ENCODE assay signal across 22 mouse cellular contexts in genomic region chr17:91862152-91862551, GRCm38 (mm10).
A peak's percentile ranks its signal among the peaks of the same experiment; 100 is the strongest.
DNase-seq lines count a peak whose midpoint lies in the region; ATAC-seq and TF ChIP-seq lines count a peak whose summit lies in the region.
"Had no signal": no experiment of that assay in that cellular context is flagged by ENCODE, and none has a peak within 500 bp of the region (broad histone marks: within the 10 kb centered on the region; RNA-seq: fewer than 3 reads in every experiment).

No protein-coding gene starts in this region.

- 55% methylated on average over 1 of the region's 1 CpGs for WGBS in kidney, postnatal 0 days
- whole genome bisulfite sequencing in forebrain, embryonic 14.5 days: 53% methylated on average over 1 of the region's 1 CpGs
- 11% methylated on average over 1 of the region's 1 CpGs for WGBS in heart, adult 2 months

- intact Hi-C loops in heart, adult 2 months (cut with DNase I): no loop called here

- TF ChIP-seq POLR2A in heart, adult 2 months (IDR thresholded peaks at IDR 0.05; ENCODE audit: insufficient read depth, low read depth, low read length): no peak

- TF ChIP-seq EP300 in heart, adult 2 months (IDR thresholded peaks at IDR 0.05; ENCODE audit: insufficient read depth, low read depth, low read length): no peak

- peak; percentile 7 to 15 for DNase-seq in cerebellum, postnatal 10 days
- DNase-seq in cerebellum, postnatal 25 days: no peak
- peak; percentile 17 for DNase-seq in kidney, postnatal 0 days (ENCODE audit: low spot score)
- DNase-seq in kidney, adult 11 months: no peak
- peak; percentile 8 for DNase-seq in ES-E14 (ENCODE audit: low read depth, low spot score)
- peak; percentile 62 for DNase-seq in forebrain, embryonic 14.5 days (ENCODE audit: low spot score)
- no peak for DNase-seq in spleen, postnatal 10 days (ENCODE audit: low spot score in 2 of 2)
- DNase-seq in heart, adult 2 months: no peak
- DNase-seq: adrenal gland, adult 8-10 months; cerebellum, adult 9-11 months; gastrocnemius, adult 2 months; heart, postnatal 10 days; kidney, postnatal 36 days; layer of hippocampus, adult 9-11 months had no signal

- no peaks in the 10 kb centered on the region for H3K36me3 ChIP-seq in kidney, postnatal 0 days (ENCODE audit: insufficient read depth, low read length)
- no peaks in the 10 kb centered on the region for H3K36me3 ChIP-seq in ES-E14 (ENCODE audit: control insufficient read depth, insufficient read depth, low read length, poor library complexity, severe bottlenecking)
- H3K36me3 ChIP-seq in forebrain, embryonic 14.5 days (ENCODE audit: control insufficient read depth, insufficient read depth, low read length): no peaks in the 10 kb centered on the region
- no peaks in the 10 kb centered on the region for H3K36me3 ChIP-seq in heart, adult 2 months (ENCODE audit: control insufficient read depth, insufficient read depth, low read length)
- H3K36me3 ChIP-seq: hindbrain, embryonic 15.5 days; liver, embryonic 12.5 days; lung, embryonic 15.5 days; midbrain, embryonic 12.5 days; neural tube, embryonic 15.5 days had no signal

- in situ Hi-C loops in ES-E14 (cut with MboI; ENCODE audit: low sequenced_read_pairs in 2 of 2, unreplicated experiment in 2 of 2): no loop called here

- no peak overlapping the region for H3K9ac ChIP-seq in kidney, postnatal 0 days (ENCODE audit: low read depth, low read length)
- no peak overlapping the region for H3K9ac ChIP-seq in ES-E14 (ENCODE audit: insufficient read depth, low read depth, low read length, poor library complexity, severe bottlenecking)
- H3K9ac ChIP-seq in forebrain, embryonic 14.5 days (ENCODE audit: low read length): no peak overlapping the region
- no peak overlapping the region for H3K9ac ChIP-seq in heart, adult 2 months (ENCODE audit: low read depth, low read length)
- H3K9ac ChIP-seq: hindbrain, embryonic 15.5 days; liver, embryonic 12.5 days; lung, embryonic 15.5 days; midbrain, embryonic 12.5 days; neural tube, embryonic 15.5 days had no signal

- no peak overlapping the region for H3K4me2 ChIP-seq in kidney, postnatal 0 days (ENCODE audit: low read length)
- no peak overlapping the region for H3K4me2 ChIP-seq in forebrain, embryonic 14.5 days (ENCODE audit: low read length)
- H3K4me2 ChIP-seq: heart, embryonic 11.5 days; hindbrain, embryonic 15.5 days; liver, embryonic 12.5 days; lung, embryonic 15.5 days; midbrain, embryonic 12.5 days; neural tube, embryonic 15.5 days had no signal

- H3K27ac ChIP-seq in kidney, postnatal 0 days: no peak overlapping the region
- no peak overlapping the region for H3K27ac ChIP-seq in ES-E14 (ENCODE audit: insufficient read depth, low read depth, low read length, poor library complexity, severe bottlenecking)
- no peak overlapping the region for H3K27ac ChIP-seq in forebrain, embryonic 14.5 days (ENCODE audit: low read depth, low read length)
- H3K27ac ChIP-seq in heart, adult 2 months: no peak overlapping the region
- H3K27ac ChIP-seq: gastrocnemius, adult 2 months; hindbrain, embryonic 15.5 days; liver, embryonic 12.5 days; lung, embryonic 15.5 days; midbrain, embryonic 12.5 days; neural tube, embryonic 15.5 days had no signal

- no peak for TF ChIP-seq CTCF in kidney, postnatal 0 days (IDR thresholded peaks at IDR 0.05; ENCODE audit: low read depth)
- no peak for TF ChIP-seq CTCF in heart, adult 2 months (IDR thresholded peaks at IDR 0.05)

- no peaks in the 10 kb centered on the region for H3K4me1 ChIP-seq in kidney, postnatal 0 days (replicated peaks; ENCODE audit: insufficient read depth, low read length)
- H3K4me1 ChIP-seq in ES-E14 (ENCODE audit: control insufficient read depth in 2 of 2, insufficient read depth in 2 of 2, low read length in 2 of 2, poor library complexity in 1 of 2): no peaks in the 10 kb centered on the region
- no peaks in the 10 kb centered on the region for H3K4me1 ChIP-seq in forebrain, embryonic 14.5 days (ENCODE audit: control insufficient read depth, insufficient read depth, low read length)
- H3K4me1 ChIP-seq in heart, adult 2 months (ENCODE audit: control insufficient read depth, insufficient read depth, low read length): no peaks in the 10 kb centered on the region
- H3K4me1 ChIP-seq: hindbrain, embryonic 15.5 days; liver, embryonic 12.5 days; lung, embryonic 15.5 days; midbrain, embryonic 12.5 days; neural tube, embryonic 15.5 days had no signal

- H3K4me3 ChIP-seq in kidney, postnatal 0 days (replicated peaks; ENCODE audit: low read depth, low read length): no peak overlapping the region
- H3K4me3 ChIP-seq in ES-E14 (ENCODE audit: insufficient read depth in 1 of 2, low read depth in 1 of 2, low read length in 2 of 2, poor library complexity in 1 of 2, severe bottlenecking in 1 of 2): no peak overlapping the region
- H3K4me3 ChIP-seq in forebrain, embryonic 14.5 days (ENCODE audit: low read depth, low read length): no peak overlapping the region
- H3K4me3 ChIP-seq in heart, adult 2 months: no peak overlapping the region
- H3K4me3 ChIP-seq: gastrocnemius, adult 2 months; hindbrain, embryonic 15.5 days; liver, embryonic 12.5 days; lung, embryonic 15.5 days; midbrain, embryonic 12.5 days; neural tube, embryonic 15.5 days had no signal

- no peak for ATAC-seq in kidney, postnatal 0 days (replicated peaks; ENCODE audit: low FRiP score, low read depth)
- ATAC-seq in forebrain, embryonic 14.5 days: peak; percentile 12; the same call in 1 of the 2 replicates
- ATAC-seq: CD4-positive, CD25-positive, alpha-beta regulatory T cell, adult 4 months; intestine, postnatal 0 days; liver, embryonic 12.5 days had no signal

- H3K9me3 ChIP-seq in kidney, postnatal 0 days (replicated peaks; ENCODE audit: low read length): no peaks in the 10 kb centered on the region
- H3K9me3 ChIP-seq in ES-E14 (ENCODE audit: control insufficient read depth, insufficient read depth, low read depth, low read length): no peaks in the 10 kb centered on the region
- H3K9me3 ChIP-seq in forebrain, embryonic 14.5 days (replicated peaks; ENCODE audit: control insufficient read depth, low read length): no peaks in the 10 kb centered on the region
- H3K9me3 ChIP-seq: hindbrain, embryonic 15.5 days; liver, embryonic 12.5 days; lung, embryonic 15.5 days; midbrain, embryonic 12.5 days; neural tube, embryonic 15.5 days had no signal

- H3K27me3 ChIP-seq in kidney, postnatal 0 days (ENCODE audit: insufficient read depth, low read length): no peaks in the 10 kb centered on the region
- H3K27me3 ChIP-seq in forebrain, embryonic 14.5 days (replicated peaks; ENCODE audit: control insufficient read depth, insufficient read depth, low read length): no peaks in the 10 kb centered on the region
- H3K27me3 ChIP-seq in heart, adult 2 months (ENCODE audit: control insufficient read depth, insufficient read depth, low read length): no peaks in the 10 kb centered on the region
- H3K27me3 ChIP-seq: hindbrain, embryonic 15.5 days; liver, embryonic 12.5 days; lung, embryonic 15.5 days; midbrain, embryonic 12.5 days; neural tube, embryonic 15.5 days had no signal

- no peaks in the 10 kb centered on the region for H3K79me2 ChIP-seq in heart, adult 2 months (replicated peaks; ENCODE audit: control insufficient read depth, insufficient read depth, low read length)

TF ChIP-seq in ES-E14, 5 proteins besides CTCF, POLR2A, EP300 and RAD21:
- no peak for TF ChIP-seq HCFC1 (IDR thresholded peaks at IDR 0.05; ENCODE audit: borderline replicate concordance, insufficient read depth, low read length)
- no peak for TF ChIP-seq ZNF384 (IDR thresholded peaks at IDR 0.05; ENCODE audit: low read depth, low read length)
- no peak for TF ChIP-seq MAFK (IDR thresholded peaks at IDR 0.05; ENCODE audit: insufficient read depth, low read depth, low read length)
- TF ChIP-seq ZC3H11A (IDR thresholded peaks at IDR 0.05; ENCODE audit: borderline replicate concordance, low read depth, low read length): no peak
- no peak for TF ChIP-seq CHD2 (IDR thresholded peaks at IDR 0.05; ENCODE audit: low read depth, low read length)
TF ChIP-seq in ES-E14: peak in this region for 0.

Comparison
In these comparisons a context has a peak if more than half of its experiments do, and no peak if none do; other contexts are left out.
1. DNase-seq: peak in cerebellum, postnatal 10 days (2 of 2), kidney, postnatal 0 days (single experiment), ES-E14 (single experiment) and forebrain, embryonic 14.5 days (single experiment); none in cerebellum, postnatal 25 days (0 of 2), kidney, adult 11 months (single experiment), spleen, postnatal 10 days (0 of 2) and heart, adult 2 months (0 of 2).